Mouse (Mus musculus) lung, embryonic 14.5 days (tissue): ENCODE results near the gene Hspb11. TPM values are rescaled to one million over a fixed set of nuclear protein-coding genes. Genes with fewer than 3 reads are reported as not detected.
A peak's percentile ranks its signal among the peaks of the same experiment; 100 is the strongest.

Experiments used
- ATAC-seq: fragments of 200-750 bp; cut with Nextera tagmentation; 2 replicates; pipeline ENCODE4 v1.8.0; 2017; ENCODE audit warnings: mild to moderate bottlenecking, moderate TSS enrichment, moderate library complexity; ENCODE audit not compliant: insufficient read depth
- DNase-seq: peaks from one replicate; pipeline ENCODE4 v3.0.0-alpha.2; 2015
- H3K27ac ChIP-seq: fragments of 300-500 bp; sonication (generic); 2 replicates; pipeline ENCODE4 v1.5.1; 2014; ENCODE audit warnings: low read depth, mild to moderate bottlenecking, moderate library complexity
- H3K27me3 ChIP-seq: fragments of 300-500 bp; sonication (generic); 2 replicates; pipeline ENCODE4 v1.6.1; 2014; ENCODE audit warnings: low read length, control low read depth; ENCODE audit not compliant: insufficient read depth
- H3K36me3 ChIP-seq: fragments of 300-500 bp; sonication (generic); 2 replicates; pipeline ENCODE4 v1.6.1; 2014; ENCODE audit warnings: control low read depth; ENCODE audit not compliant: insufficient read depth
- H3K4me1 ChIP-seq: fragments of 300-500 bp; sonication (generic); 2 replicates; pipeline ENCODE4 v1.6.1; 2014; ENCODE audit warnings: antibody characterized with exemption, control low read depth; ENCODE audit not compliant: insufficient read depth
- H3K4me2 ChIP-seq: fragments of 300-500 bp; sonication (generic); 2 replicates; pipeline ENCODE4 v1.6.1; 2014; ENCODE audit warnings: mild to moderate bottlenecking
- H3K4me3 ChIP-seq: fragments of 300-500 bp; sonication (generic); 2 replicates; pipeline ENCODE4 v1.5.1; 2014; ENCODE audit warnings: low read depth, low read length
- H3K9ac ChIP-seq: fragments of 300-500 bp; sonication (generic); 2 replicates; pipeline ENCODE4 v1.6.1; 2014
- H3K9me3 ChIP-seq: fragments of 300-500 bp; sonication (generic); 2 replicates; pipeline ENCODE4 v1.6.1; 2016; ENCODE audit warnings: low read depth, low read length, control low read depth
- CTCF ChIP-seq: IDR thresholded peaks from 2 replicates; pipeline ENCODE4 v1.5.1; 2016; ENCODE audit warnings: antibody characterized with exemption, low read depth
- WGBS: fragments of 180-500 bp; shearing (Covaris S2); extraction: QIAGEN DNeasy Blood & Tissue Kit; methylation state at CpG from one replicate; pipeline ENCODE4 v1.1.7; 2014; 5-methylcytosine and 5-hydroxymethylcytosine counted together
- polyA plus RNA-seq: library from polyadenylated mRNA; unstranded; fragments of >200 nt; fragmentation: Nextera tagmentation; extraction: Ambion mirVana; gene quantifications from 2 replicates; pipeline ENCODE4 v1.2.1, GENCODE M21; 2014

Gene Hspb11
- polyA plus RNA-seq, 1 experiment from 2014 or later = 37.6 TPM

DNA sequence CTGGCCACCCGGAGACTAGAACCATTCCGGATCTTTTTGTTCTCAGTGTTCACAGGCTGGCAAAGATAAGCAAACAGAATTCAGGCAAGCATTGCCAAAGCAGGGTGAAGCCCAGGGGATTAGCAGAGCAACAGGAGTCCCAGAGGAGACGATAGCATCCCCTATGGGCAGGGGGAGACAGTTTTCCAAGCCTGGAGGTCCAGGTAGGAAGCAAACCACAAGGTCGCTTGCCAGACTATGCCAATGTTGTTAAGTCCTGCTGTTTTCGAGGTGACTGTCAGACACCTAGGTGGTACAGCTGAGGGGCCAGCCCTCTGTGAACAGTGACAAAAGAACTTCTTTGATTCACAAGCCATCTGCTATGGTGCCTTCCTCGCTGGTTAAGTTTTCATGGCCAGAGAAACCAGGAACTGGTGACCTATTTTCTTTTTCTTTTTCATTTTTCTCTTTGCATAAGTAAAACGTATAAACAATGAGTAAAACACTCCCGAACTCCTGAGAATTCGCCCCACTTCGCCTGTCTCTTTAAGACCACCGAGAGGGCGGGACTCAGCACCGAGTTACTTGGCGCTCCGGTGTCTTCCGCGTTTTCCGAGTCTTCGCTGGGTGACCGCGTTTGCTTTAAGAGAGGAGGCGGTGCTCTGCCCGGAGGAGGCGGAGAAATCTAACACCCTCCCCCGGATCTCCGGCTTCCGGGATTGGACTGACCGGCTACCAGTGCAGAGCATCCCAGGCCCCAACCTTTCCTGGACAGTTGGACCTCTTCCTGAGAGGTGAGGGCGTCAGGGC is 60.5 kb downstream of the Hspb11 start, which contains the start of gene Yipf1:
Yipf1 (plus strand) TSS at position 674 of the 789 bp plus-strand sequence.
- Histone ChIP-seq H3K9ac (peak within 1 kb of the TSS; percentile 60), H3K27me3 (no peaks in the 10 kb centered on the region), H3K27ac (peak within 1 kb of the TSS; percentile 43; the same call in 1 of the 2 replicates), H3K4me1 (peaks cover 5% of the 10 kb centered on the region; the same call in 1 of the 2 replicates), H3K4me2 (peak within 1 kb of the TSS; percentile 74), H3K36me3 (peaks cover 2% of the 10 kb centered on the region; the same call in 1 of the 2 replicates), H3K9me3 (no peaks in the 10 kb centered on the region), H3K4me3 (peak within 1 kb of the TSS; percentile 50)
- ATAC-seq (peak; percentile 95), DNase-seq (peak; percentile 96)
- WGBS = under 1% methylated on average over 29 of the region's 29 CpGs
- peak; percentile 58 for TF ChIP-seq CTCF

DNA sequence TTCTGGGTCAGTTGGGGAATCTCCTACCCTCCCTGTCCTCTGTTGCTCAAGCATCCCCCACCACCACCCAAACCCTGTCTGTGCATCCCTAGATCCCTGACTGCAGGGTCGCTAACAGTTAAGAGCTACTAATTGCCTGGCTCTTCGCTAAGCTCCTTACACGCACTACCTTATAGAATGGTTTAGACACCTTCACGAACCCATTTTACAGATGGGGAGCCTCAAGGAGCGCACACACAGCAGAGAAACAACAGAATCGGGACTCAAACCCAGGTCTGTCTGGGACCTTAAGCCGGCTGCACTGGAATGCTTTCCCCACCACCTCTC is 61.0 kb downstream of the Hspb11 start:
- peak overlapping the region; percentile 74 for H3K4me2 ChIP-seq
- DNase-seq = no peak
- H3K27me3 ChIP-seq = no peaks in the 10 kb centered on the region
- peak overlapping the region; percentile 50 for H3K4me3 ChIP-seq
- H3K9ac ChIP-seq = peak overlapping the region; percentile 48
- peaks cover 4% of the 10 kb centered on the region; the same call in 1 of the 2 replicates for H3K36me3 ChIP-seq
- peaks cover 5% of the 10 kb centered on the region; the same call in 1 of the 2 replicates for H3K4me1 ChIP-seq
- no peaks in the 10 kb centered on the region for H3K9me3 ChIP-seq
- no peak for TF ChIP-seq CTCF
- no peak overlapping the region for H3K27ac ChIP-seq
- no peak for ATAC-seq
- 7% methylated on average over 7 of the region's 7 CpGs for WGBS

DNA sequence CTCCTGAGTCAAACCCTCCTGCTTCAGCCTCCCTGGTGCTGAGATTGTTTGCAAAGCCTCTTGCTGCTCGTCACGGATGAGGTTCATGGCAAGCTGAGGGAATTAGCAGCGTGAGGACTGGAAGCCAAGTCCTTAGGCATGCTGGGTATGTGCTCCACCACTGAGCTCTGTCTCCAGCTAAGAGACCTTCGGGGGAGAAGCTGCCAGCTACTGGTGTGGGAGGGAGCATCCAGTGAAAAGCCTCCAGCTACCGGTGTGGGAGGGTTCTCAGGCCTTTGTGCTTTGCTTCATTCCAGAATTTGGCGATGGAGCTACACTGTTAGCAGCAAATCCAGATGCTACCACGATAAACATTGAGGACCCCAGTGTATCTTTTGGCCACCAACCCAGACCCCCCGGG is 65.3 kb downstream of the Hspb11 start:
- TF ChIP-seq CTCF = no peak
- DNase-seq (no peak), ATAC-seq (no peak)
- WGBS = 73% methylated on average over 8 of the region's 8 CpGs
- no peak overlapping the region for H3K4me2 ChIP-seq
- no peaks in the 10 kb centered on the region for H3K9me3 ChIP-seq
- H3K4me3 ChIP-seq = no peak overlapping the region
- H3K27ac ChIP-seq = no peak overlapping the region
- H3K36me3 ChIP-seq = peaks cover 28% of the 10 kb centered on the region
- H3K27me3 ChIP-seq = no peaks in the 10 kb centered on the region
- peaks cover 5% of the 10 kb centered on the region; the same call in 1 of the 2 replicates for H3K4me1 ChIP-seq
- H3K9ac ChIP-seq = no peak overlapping the region

DNA sequence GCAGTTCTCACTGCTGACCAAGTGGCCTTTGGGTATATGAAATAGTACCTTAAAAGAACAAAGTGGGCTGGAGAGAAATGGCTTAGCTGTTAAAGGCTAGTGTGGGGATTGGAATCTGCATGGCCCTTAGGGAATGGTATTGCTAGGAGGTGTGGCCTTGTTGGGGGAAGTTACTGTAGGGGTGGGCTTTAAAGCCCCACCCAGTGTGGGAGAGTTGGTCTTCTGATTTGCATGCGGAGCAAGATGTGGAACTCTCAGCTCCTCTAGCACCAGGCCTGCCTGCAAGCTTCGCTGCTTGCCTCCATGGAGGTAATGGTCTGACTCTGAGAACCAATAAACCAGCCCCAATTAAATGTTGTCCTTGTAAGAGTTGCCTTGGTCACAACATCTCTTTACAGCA is 67.6 kb downstream of the Hspb11 start:
- H3K27ac ChIP-seq = no peak overlapping the region
- no peak overlapping the region for H3K4me3 ChIP-seq
- ATAC-seq = no peak
- no peak overlapping the region for H3K4me2 ChIP-seq
- H3K9me3 ChIP-seq = no peaks in the 10 kb centered on the region
- H3K9ac ChIP-seq = no peak overlapping the region
- 79% methylated on average over 2 of the region's 2 CpGs for WGBS
- no peak for DNase-seq
- H3K4me1 ChIP-seq = no peaks in the 10 kb centered on the region
- no peak for TF ChIP-seq CTCF
- peaks cover 34% of the 10 kb centered on the region for H3K36me3 ChIP-seq
- no peaks in the 10 kb centered on the region for H3K27me3 ChIP-seq

DNA sequence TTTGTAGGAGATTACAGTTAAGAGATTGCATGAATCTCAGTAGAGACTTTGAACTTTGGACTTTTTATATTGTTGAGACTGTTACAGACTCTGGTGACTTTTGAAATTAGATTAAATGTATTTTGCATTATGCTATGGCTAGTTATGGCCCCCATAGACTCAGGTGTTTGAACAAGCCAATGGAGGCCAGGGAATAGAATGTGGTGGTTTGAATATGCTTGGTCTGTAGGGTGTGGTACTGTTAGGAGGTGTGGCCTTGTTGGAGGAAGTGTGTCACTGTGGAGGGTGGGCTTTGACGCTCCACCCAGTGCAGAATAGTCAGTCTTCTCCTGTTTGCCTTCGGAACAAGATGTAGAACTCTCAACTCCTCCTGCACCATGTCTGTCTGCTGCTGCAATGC is 69.7 kb downstream of the Hspb11 start:
- no peak for TF ChIP-seq CTCF
- Histone ChIP-seq H3K4me1 (no peaks in the 10 kb centered on the region), H3K9ac (no peak overlapping the region), H3K36me3 (peaks cover 38% of the 10 kb centered on the region), H3K27me3 (no peaks in the 10 kb centered on the region), H3K4me3 (no peak overlapping the region), H3K9me3 (no peaks in the 10 kb centered on the region), H3K4me2 (no peak overlapping the region), H3K27ac (no peak overlapping the region)
- ATAC-seq (no peak), DNase-seq (no peak)
- WGBS = 91% methylated on average over 2 of the region's 2 CpGs

DNA sequence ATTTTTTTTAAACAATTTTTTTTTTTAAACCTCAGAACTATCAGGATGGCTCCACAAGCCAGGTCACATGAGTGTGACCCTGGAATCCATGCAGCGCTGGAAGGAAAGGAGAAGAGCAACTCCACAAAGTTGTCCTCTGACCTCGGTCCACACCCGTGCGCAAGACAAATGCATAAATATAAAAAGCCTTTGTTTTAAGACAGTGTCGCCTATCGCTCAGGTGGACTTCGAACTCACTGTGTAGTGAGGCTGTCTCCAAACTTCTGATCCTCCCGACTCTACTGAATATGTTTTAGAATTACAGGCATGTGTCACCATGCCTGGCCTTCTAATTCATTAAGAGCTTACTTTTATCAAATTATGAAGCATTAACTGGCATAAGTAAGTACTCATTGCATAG is 75.1 kb downstream of the Hspb11 start:
- 90% methylated on average over 8 of the region's 8 CpGs for WGBS
- H3K4me3 ChIP-seq = no peak overlapping the region
- no peaks in the 10 kb centered on the region for H3K4me1 ChIP-seq

More for the DNA sequence above, 75.1 kb downstream of the Hspb11 start:
- Histone ChIP-seq H3K27ac (no peak overlapping the region), H3K9me3 (no peaks in the 10 kb centered on the region), H3K36me3 (peaks cover 13% of the 10 kb centered on the region; the same call in 1 of the 2 replicates), H3K27me3 (no peaks in the 10 kb centered on the region), H3K9ac (no peak overlapping the region), H3K4me2 (no peak overlapping the region)
- DNase-seq (no peak), ATAC-seq (no peak)
- TF ChIP-seq CTCF = no peak

Other genes starting within 250 kb of the Hspb11 start
- 106 and 115 TPM in 2 replicates for gene Mrpl37, start 186.7 kb upstream of the Hspb11 start, polyA plus RNA-seq
- 5.3 and 6.7 TPM in 2 replicates for gene Cyb5rl, start 186.6 kb upstream of the Hspb11 start, polyA plus RNA-seq
- gene Cdcp2, start 156.7 kb upstream of the Hspb11 start, polyA plus RNA-seq = not detected in 2 replicates
- gene Tmem59, start 75.2 kb upstream of the Hspb11 start, polyA plus RNA-seq = 321 and 337 TPM in 2 replicates
- gene Tceanc2, start 74.5 kb upstream of the Hspb11 start, polyA plus RNA-seq = 17.1 and 28.3 TPM in 2 replicates
- gene Ldlrad1, start 44.4 kb upstream of the Hspb11 start, polyA plus RNA-seq = not detected in 2 replicates
- 69.0 and 75.2 TPM in 2 replicates for gene Lrrc42, start 61 bp upstream of the Hspb11 start, polyA plus RNA-seq
- gene Dio1, start 53.6 kb downstream of the Hspb11 start, polyA plus RNA-seq = not detected in 2 replicates
- gene Yipf1, start 60.8 kb downstream of the Hspb11 start, polyA plus RNA-seq = 53.2 and 55.1 TPM in 2 replicates
- gene Ndc1, start 114.2 kb downstream of the Hspb11 start, polyA plus RNA-seq = 55.2 and 57.5 TPM in 2 replicates
- gene Glis1, start 181.0 kb downstream of the Hspb11 start, polyA plus RNA-seq = 2.9 and 3.0 TPM in 2 replicates